32 mouse cellular contexts compared by ENCODE assay signal in genomic region chr14:119813898-119814297, GRCm38 (mm10).
"Had no signal": no experiment of that assay in that cellular context is flagged by ENCODE, and none has a peak within 500 bp of the region (broad histone marks: within the 10 kb centered on the region; RNA-seq: fewer than 3 reads in every experiment).

No protein-coding gene starts in this region.

- H3K27me3 ChIP-seq: limb, embryonic 13.5 days; limb, embryonic 15.5 days; liver, embryonic 12.5 days; liver, embryonic 13.5 days; liver, embryonic 15.5 days; lung, embryonic 15.5 days; megakaryocyte, embryonic 14.5 days; midbrain, embryonic 12.5 days; midbrain, embryonic 13.5 days; midbrain, embryonic 15.5 days; neural tube, embryonic 12.5 days had no signal

- H3K4me2 ChIP-seq: limb, embryonic 12.5 days; limb, embryonic 13.5 days; limb, embryonic 15.5 days; liver, embryonic 11.5 days; liver, embryonic 12.5 days; liver, embryonic 13.5 days; liver, embryonic 15.5 days; lung, embryonic 14.5 days; lung, embryonic 15.5 days; midbrain, embryonic 11.5 days; midbrain, embryonic 12.5 days; midbrain, embryonic 13.5 days; midbrain, embryonic 15.5 days; neural tube, embryonic 12.5 days had no signal

- H3K36me3 ChIP-seq: limb, embryonic 10.5 days; limb, embryonic 12.5 days; limb, embryonic 13.5 days; limb, embryonic 15.5 days; liver, embryonic 12.5 days; liver, embryonic 13.5 days; liver, embryonic 15.5 days; lung, embryonic 15.5 days; midbrain, embryonic 10.5 days; midbrain, embryonic 12.5 days; midbrain, embryonic 13.5 days; midbrain, embryonic 15.5 days; neural tube, embryonic 12.5 days had no signal

- ATAC-seq: liver, embryonic 12.5 days; liver, postnatal 0 days; lung, postnatal 0 days; midbrain, embryonic 13.5 days; midbrain, embryonic 15.5 days; midbrain, embryonic 16.5 days had no signal

- H3K4me1 ChIP-seq: limb, embryonic 10.5 days; limb, embryonic 12.5 days; limb, embryonic 13.5 days; limb, embryonic 15.5 days; liver, embryonic 12.5 days; liver, embryonic 13.5 days; liver, embryonic 15.5 days; lung, embryonic 15.5 days; megakaryocyte, embryonic 14.5 days; neural tube, embryonic 12.5 days had no signal

- H3K4me3 ChIP-seq: limb, embryonic 10.5 days; limb, embryonic 12.5 days; limb, embryonic 13.5 days; limb, embryonic 15.5 days; liver, embryonic 12.5 days; liver, embryonic 13.5 days; liver, embryonic 15.5 days; lung, embryonic 15.5 days; megakaryocyte, embryonic 14.5 days; midbrain, embryonic 10.5 days; midbrain, embryonic 12.5 days; midbrain, embryonic 13.5 days; midbrain, embryonic 15.5 days; myocyte; neural tube, embryonic 12.5 days had no signal

- H3K9me3 ChIP-seq: limb, embryonic 10.5 days; limb, embryonic 12.5 days; limb, embryonic 13.5 days; limb, embryonic 15.5 days; liver, embryonic 12.5 days; liver, embryonic 13.5 days; liver, embryonic 15.5 days; lung, embryonic 15.5 days; midbrain, embryonic 10.5 days; midbrain, embryonic 12.5 days; midbrain, embryonic 13.5 days; midbrain, embryonic 15.5 days; neural tube, embryonic 12.5 days had no signal

- H3K9ac ChIP-seq: limb, embryonic 12.5 days; limb, embryonic 13.5 days; limb, embryonic 15.5 days; liver, embryonic 12.5 days; liver, embryonic 13.5 days; liver, embryonic 14.5 days; liver, embryonic 15.5 days; liver, postnatal 0 days; lung, embryonic 14.5 days; lung, embryonic 15.5 days; midbrain, embryonic 12.5 days; midbrain, embryonic 13.5 days; midbrain, embryonic 15.5 days; neural tube, embryonic 12.5 days had no signal

- H3K27ac ChIP-seq: limb, embryonic 10.5 days; limb, embryonic 12.5 days; limb, embryonic 13.5 days; limb, embryonic 15.5 days; liver, embryonic 12.5 days; liver, embryonic 13.5 days; liver, embryonic 14.5 days; liver, embryonic 15.5 days; lung, embryonic 15.5 days; macrophage; midbrain, embryonic 10.5 days; midbrain, embryonic 12.5 days; midbrain, embryonic 13.5 days; midbrain, embryonic 15.5 days; neural tube, embryonic 12.5 days had no signal

- DNase-seq: left cerebral cortex, postnatal 4 days; liver; liver, embryonic 13.5 days; liver, postnatal 0 days; lung, adult 18-20 months; lung, adult 2 months; lung, embryonic 14.5 days; lung, postnatal 10 days; lung, postnatal 14 days; lung, postnatal 36 days; lung, postnatal 4 days; midbrain, embryonic 14.5 days had no signal
